Mouse (Mus musculus) E14TG2a.4 (cell line): ENCODE results near the gene Tmem135.

Source experiments
- CTCF ChIP-seq: conservative IDR thresholded peaks from 2 replicates; pipeline ENCODE4 v1.5.1; 2014; ENCODE audit warnings: low read length
- POU5F1 ChIP-seq: IDR thresholded peaks from 2 replicates; pipeline ENCODE4 v1.6.1; 2014; ENCODE audit warnings: low read length, borderline replicate concordance

DNA sequence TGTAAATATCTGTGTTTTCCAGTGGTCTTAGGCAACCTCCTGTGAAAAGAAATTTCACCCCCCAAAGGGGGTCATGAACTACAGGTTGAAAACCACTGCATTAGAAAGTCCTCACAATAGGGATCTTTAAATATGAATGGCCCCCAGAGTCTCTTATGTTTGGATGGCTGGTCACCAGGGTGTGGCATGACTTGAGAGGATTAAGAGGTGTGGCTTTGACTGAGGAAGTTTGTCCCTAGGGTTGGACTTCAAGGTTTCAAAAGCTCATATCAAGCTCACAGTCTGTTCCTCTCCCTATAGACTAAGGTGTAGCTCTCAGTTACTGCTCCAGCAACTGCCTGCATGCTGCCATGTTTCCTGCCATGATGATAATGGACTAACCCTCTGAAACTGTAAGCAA lies 62.0 kb downstream of the Tmem135 start:
- TF ChIP-seq CTCF = no peak
- TF ChIP-seq POU5F1 = no peak
